Mouse (Mus musculus): ENCODE results near the gene Mroh7. TPM values are rescaled to one million over a fixed set of nuclear protein-coding genes. Genes with fewer than 3 reads are reported as not detected.
"Not testable (repeated sequence)": the region's sequence is repeated elsewhere in the genome, so short reads cannot be mapped to it uniquely, and the experiment has no call there.

The Mroh7 gene
- polyA plus RNA-seq (2015; fragmentation: Nextera tagmentation; extraction: Ambion mirVana) = 0.38 and 1.6 TPM in 2 replicates

- 85% methylated on average over 7 of the region's 7 CpGs for WGBS
- H3K9me3 ChIP-seq (replicated peaks; ENCODE audit: control insufficient read depth, low read length, poor library complexity, severe bottlenecking) = no peaks in the 10 kb centered on the region
- ATAC-seq = no peak
These were observed at the start of gene Mroh7 for GRCm38 (mm10) chr4:106730814-106731213. Gene Mroh7, minus strand, starts transcription at chr4:106730925.

GRCm38 (mm10) chr4:106780045-106780444, 49.3 kb upstream of the Mroh7 start:
- Histone ChIP-seq H3K4me2 (ENCODE audit: low read length) (no peak overlapping the region), H3K4me3 (ENCODE audit: low read depth, low read length) (no peak overlapping the region), H3K36me3 (ENCODE audit: control insufficient read depth, insufficient read depth, low read length) (no peaks in the 10 kb centered on the region), H3K27me3 (ENCODE audit: control insufficient read depth, insufficient read depth, low read depth, low read length) (no peaks in the 10 kb centered on the region), H3K27ac (ENCODE audit: low read length) (no peak overlapping the region), H3K9me3 (replicated peaks; ENCODE audit: control insufficient read depth, low read length, poor library complexity, severe bottlenecking) (no peaks in the 10 kb centered on the region), H3K4me1 (ENCODE audit: control insufficient read depth, insufficient read depth, low read length) (peaks cover 24% of the 10 kb centered on the region), H3K9ac (ENCODE audit: low read depth, low read length) (no peak overlapping the region)
- ATAC-seq = peak; percentile 47; the same call in 1 of the 2 replicates
- WGBS = 3% methylated on average over 3 of the region's 3 CpGs

More at GRCm38 (mm10) chr4:106730814-106731213, at the start of gene Mroh7:
- no peak within 1 kb of the TSS for H3K4me2 ChIP-seq (ENCODE audit: low read length)
- H3K36me3 ChIP-seq (ENCODE audit: control insufficient read depth, insufficient read depth, low read length) = no peaks in the 10 kb centered on the region
- no peaks in the 10 kb centered on the region for H3K4me1 ChIP-seq (ENCODE audit: control insufficient read depth, insufficient read depth, low read length)
- no peaks in the 10 kb centered on the region for H3K27me3 ChIP-seq (ENCODE audit: control insufficient read depth, insufficient read depth, low read depth, low read length)
- no peak within 1 kb of the TSS for H3K9ac ChIP-seq (ENCODE audit: low read depth, low read length)
- H3K4me3 ChIP-seq (ENCODE audit: low read depth, low read length) = no peak within 1 kb of the TSS
- H3K27ac ChIP-seq (ENCODE audit: low read length) = no peak within 1 kb of the TSS

- ATAC-seq = peak; percentile 77
- Histone ChIP-seq H3K4me3 (ENCODE audit: low read depth, low read length) (no peak overlapping the region), H3K9ac (ENCODE audit: low read depth, low read length) (0 out of 2 replicates have a peak overlapping the region, but pooled peaks have one; percentile 21), H3K4me2 (ENCODE audit: low read length) (no peak overlapping the region), H3K27ac (ENCODE audit: low read length) (peak overlapping the region; percentile 60), H3K36me3 (ENCODE audit: control insufficient read depth, insufficient read depth, low read length) (no peaks in the 10 kb centered on the region), H3K4me1 (ENCODE audit: control insufficient read depth, insufficient read depth, low read length) (peaks cover 24% of the 10 kb centered on the region), H3K9me3 (replicated peaks; ENCODE audit: control insufficient read depth, low read length, poor library complexity, severe bottlenecking) (no peaks in the 10 kb centered on the region), H3K27me3 (ENCODE audit: control insufficient read depth, insufficient read depth, low read depth, low read length) (no peaks in the 10 kb centered on the region)
- WGBS = 41% methylated on average over 5 of the region's 5 CpGs
These were observed 47.5 kb upstream of the Mroh7 start for GRCm38 (mm10) chr4:106778116-106778788.

DNA sequence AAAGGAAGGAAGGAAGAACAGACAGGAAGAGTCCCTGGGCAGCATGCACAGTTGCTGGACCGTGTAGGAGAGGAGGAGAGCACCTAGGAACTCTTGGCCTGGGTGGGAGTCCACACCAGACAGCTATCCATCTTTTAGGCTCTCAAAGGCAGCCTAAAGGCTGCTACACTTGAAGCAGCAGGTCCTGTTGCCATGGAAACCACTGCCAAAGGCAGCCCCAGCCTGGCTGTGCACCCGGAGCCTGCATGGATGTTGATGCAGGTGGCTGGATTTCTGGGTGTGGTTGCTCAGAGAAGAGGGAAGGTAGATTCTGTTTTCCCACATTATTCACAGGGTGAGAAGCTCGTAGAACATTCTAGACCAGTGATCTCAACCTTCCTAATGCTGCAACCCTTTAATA, 46.3 kb upstream of the Mroh7 start:
- no peak overlapping the region for H3K4me3 ChIP-seq (ENCODE audit: low read depth, low read length)
- H3K4me2 ChIP-seq (ENCODE audit: low read length) = 0 out of 2 replicates have a peak overlapping the region, but pooled peaks have one; percentile 9
- no peaks in the 10 kb centered on the region for H3K9me3 ChIP-seq (replicated peaks; ENCODE audit: control insufficient read depth, low read length, poor library complexity, severe bottlenecking)
- no peaks in the 10 kb centered on the region for H3K27me3 ChIP-seq (ENCODE audit: control insufficient read depth, insufficient read depth, low read depth, low read length)
- no peaks in the 10 kb centered on the region for H3K36me3 ChIP-seq (ENCODE audit: control insufficient read depth, insufficient read depth, low read length)
- ATAC-seq = peak; percentile 75
- H3K9ac ChIP-seq (ENCODE audit: low read depth, low read length) = no peak overlapping the region
- H3K4me1 ChIP-seq (ENCODE audit: control insufficient read depth, insufficient read depth, low read length) = peaks cover 24% of the 10 kb centered on the region
- peak overlapping the region; percentile 78 for H3K27ac ChIP-seq (ENCODE audit: low read length)
- WGBS = 12% methylated on average over 3 of the region's 3 CpGs

- H3K4me2 ChIP-seq (ENCODE audit: low read length); ATAC-seq; H3K36me3 ChIP-seq (ENCODE audit: control insufficient read depth, insufficient read depth, low read length); H3K9ac ChIP-seq (ENCODE audit: low read depth, low read length); H3K27ac ChIP-seq (ENCODE audit: low read length); H3K4me3 ChIP-seq (ENCODE audit: low read depth, low read length); H3K27me3 ChIP-seq (ENCODE audit: control insufficient read depth, insufficient read depth, low read depth, low read length); H3K9me3 ChIP-seq (replicated peaks; ENCODE audit: control insufficient read depth, low read length, poor library complexity, severe bottlenecking): not testable (repeated sequence)
- WGBS = 90% methylated on average over 6 of the region's 6 CpGs
- H3K4me1 ChIP-seq (ENCODE audit: control insufficient read depth, insufficient read depth, low read length) = peaks cover 24% of the 10 kb centered on the region
These were observed 45.0 kb upstream of the Mroh7 start for GRCm38 (mm10) chr4:106775767-106776166.

DNA sequence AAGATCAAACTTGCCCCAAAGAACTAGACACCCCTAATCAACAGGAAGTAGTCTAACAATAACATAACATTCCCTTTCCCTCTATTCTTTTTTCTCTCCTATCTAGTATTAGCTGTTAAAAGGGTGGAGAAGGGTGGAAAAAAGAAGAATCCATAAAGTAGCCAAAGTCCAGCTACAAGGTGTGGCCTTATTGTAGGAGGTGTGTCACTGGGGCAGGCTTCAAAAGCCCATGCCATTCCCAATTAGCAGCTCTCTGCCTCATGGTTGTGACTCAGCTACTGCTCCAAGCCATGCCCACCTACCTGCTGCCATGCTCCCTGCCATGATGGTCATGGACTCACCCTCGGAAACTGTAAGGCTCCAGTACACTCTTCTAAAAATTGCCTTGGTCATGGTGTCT, 41.8 kb upstream of the Mroh7 start:
- H3K27ac ChIP-seq (ENCODE audit: low read length) = no peak overlapping the region
- no peak overlapping the region for H3K4me2 ChIP-seq (ENCODE audit: low read length)
- H3K4me3 ChIP-seq (ENCODE audit: low read depth, low read length) = no peak overlapping the region
- 97% methylated on average over 1 of the region's 1 CpGs for WGBS
- ATAC-seq = no peak
- peaks cover 13% of the 10 kb centered on the region for H3K4me1 ChIP-seq (ENCODE audit: control insufficient read depth, insufficient read depth, low read length)
- no peaks in the 10 kb centered on the region for H3K36me3 ChIP-seq (ENCODE audit: control insufficient read depth, insufficient read depth, low read length)
- no peaks in the 10 kb centered on the region for H3K9me3 ChIP-seq (replicated peaks; ENCODE audit: control insufficient read depth, low read length, poor library complexity, severe bottlenecking)
- H3K9ac ChIP-seq (ENCODE audit: low read depth, low read length) = no peak overlapping the region
- no peaks in the 10 kb centered on the region for H3K27me3 ChIP-seq (ENCODE audit: control insufficient read depth, insufficient read depth, low read depth, low read length)

- Histone ChIP-seq H3K9me3 (replicated peaks; ENCODE audit: control insufficient read depth, low read length, poor library complexity, severe bottlenecking) (no peaks in the 10 kb centered on the region), H3K36me3 (ENCODE audit: control insufficient read depth, insufficient read depth, low read length) (no peaks in the 10 kb centered on the region), H3K4me1 (ENCODE audit: control insufficient read depth, insufficient read depth, low read length) (no peaks in the 10 kb centered on the region), H3K27me3 (ENCODE audit: control insufficient read depth, insufficient read depth, low read depth, low read length) (no peaks in the 10 kb centered on the region), H3K27ac (ENCODE audit: low read length) (no peak overlapping the region), H3K4me2 (ENCODE audit: low read length) (no peak overlapping the region), H3K9ac (ENCODE audit: low read depth, low read length) (no peak overlapping the region), H3K4me3 (ENCODE audit: low read depth, low read length) (no peak overlapping the region)
- ATAC-seq = no peak
- WGBS = 74% methylated on average over 2 of the region's 2 CpGs
These were observed 38.6 kb upstream of the Mroh7 start for GRCm38 (mm10) chr4:106769306-106769705.

GRCm38 (mm10) chr4:106764166-106764565, 33.4 kb upstream of the Mroh7 start:
- no peaks in the 10 kb centered on the region for H3K27me3 ChIP-seq (ENCODE audit: control insufficient read depth, insufficient read depth, low read depth, low read length)
- H3K4me2 ChIP-seq (ENCODE audit: low read length) = no peak overlapping the region
- H3K9me3 ChIP-seq (replicated peaks; ENCODE audit: control insufficient read depth, low read length, poor library complexity, severe bottlenecking) = no peaks in the 10 kb centered on the region
- no peaks in the 10 kb centered on the region for H3K36me3 ChIP-seq (ENCODE audit: control insufficient read depth, insufficient read depth, low read length)
- WGBS = 71% methylated on average over 7 of the region's 7 CpGs
- no peak for ATAC-seq
- no peak overlapping the region for H3K27ac ChIP-seq (ENCODE audit: low read length)
- H3K4me1 ChIP-seq (ENCODE audit: control insufficient read depth, insufficient read depth, low read length) = no peaks in the 10 kb centered on the region
- H3K9ac ChIP-seq (ENCODE audit: low read depth, low read length) = no peak overlapping the region
- H3K4me3 ChIP-seq (ENCODE audit: low read depth, low read length) = no peak overlapping the region

DNA sequence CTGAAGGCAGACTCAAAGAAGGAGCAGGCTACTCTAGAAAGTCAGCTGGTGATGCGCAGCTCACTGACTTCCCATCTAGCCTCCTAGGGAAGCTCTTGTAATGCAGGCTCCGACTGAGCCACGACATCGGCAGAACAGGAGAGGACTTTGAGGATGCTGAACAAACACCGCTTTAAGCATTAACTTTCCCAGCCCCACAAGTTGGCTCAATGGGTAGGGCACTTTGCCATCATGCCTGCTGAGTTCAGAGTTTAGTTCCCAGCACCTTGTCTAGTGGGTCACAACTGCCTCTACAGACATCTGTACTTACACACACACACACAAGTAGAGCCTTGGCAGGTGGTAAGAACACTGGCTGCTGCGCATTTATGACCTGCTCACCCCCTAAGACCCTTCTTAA, 21.0 kb upstream of the Mroh7 start:
- no peak for ATAC-seq
- H3K4me1 ChIP-seq (ENCODE audit: control insufficient read depth, insufficient read depth, low read length) = peaks cover 10% of the 10 kb centered on the region
- no peaks in the 10 kb centered on the region for H3K9me3 ChIP-seq (replicated peaks; ENCODE audit: control insufficient read depth, low read length, poor library complexity, severe bottlenecking)
- no peak overlapping the region for H3K4me3 ChIP-seq (ENCODE audit: low read depth, low read length)
- no peaks in the 10 kb centered on the region for H3K27me3 ChIP-seq (ENCODE audit: control insufficient read depth, insufficient read depth, low read depth, low read length)
- no peaks in the 10 kb centered on the region for H3K36me3 ChIP-seq (ENCODE audit: control insufficient read depth, insufficient read depth, low read length)
- 91% methylated on average over 6 of the region's 6 CpGs for WGBS
- no peak overlapping the region for H3K4me2 ChIP-seq (ENCODE audit: low read length)
- H3K27ac ChIP-seq (ENCODE audit: low read length) = no peak overlapping the region
- H3K9ac ChIP-seq (ENCODE audit: low read depth, low read length) = no peak overlapping the region
